Mouse (Mus musculus): ENCODE data around the gene Dgke.

DNA sequence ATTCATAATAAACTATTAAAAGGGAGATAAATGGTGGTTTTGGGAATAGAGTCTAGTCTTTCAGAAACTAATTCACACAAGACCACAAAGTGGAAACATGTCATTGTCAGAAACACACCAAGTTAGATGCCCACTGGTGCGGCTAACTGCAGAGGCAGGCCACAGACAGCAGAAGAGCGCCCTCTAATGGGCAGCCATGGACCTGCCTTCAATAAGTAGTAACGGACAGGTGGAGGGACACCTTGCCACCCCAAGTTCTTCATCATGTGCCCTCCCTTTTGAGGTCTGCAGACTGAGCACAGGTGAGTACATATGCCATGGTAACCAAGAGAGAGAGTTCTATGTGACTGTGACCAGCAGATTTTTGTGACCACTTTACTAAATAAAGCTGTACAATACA is 27.3 kb downstream of the Dgke start:
- TF ChIP-seq CTCF (IDR thresholded peaks at IDR 0.05; ENCODE audit: low read depth, low read length): peak; percentile 97
- no peak for TF ChIP-seq POLR2AphosphoS5 (IDR thresholded peaks at IDR 0.05; ENCODE audit: insufficient replicate concordance, low read depth, low read length)

Data from G1E (cell line).